Mouse (Mus musculus) olfactory bulb, adult 2 months (tissue): ENCODE data around the gene Gm11639.

ENCODE experiments used
- CTCF ChIP-seq: fragments of 200-500 bp; IDR thresholded peaks from 2 replicates; pipeline ENCODE4 v1.5.1; 2012; ENCODE audit warnings: low read depth, mild to moderate bottlenecking, low read length, moderate library complexity; ENCODE audit not compliant: insufficient read depth
- POLR2A ChIP-seq: fragments of 200-500 bp; IDR thresholded peaks from 2 replicates; pipeline ENCODE4 v1.6.1; 2012; ENCODE audit warnings: mild to moderate bottlenecking, low read depth, low read length, moderate library complexity; ENCODE audit not compliant: insufficient read depth

- TF ChIP-seq CTCF (no peak), POLR2A (no peak)
Measured at GRCm38 (mm10) chr11:104744995-104745568, 59.6 kb downstream of the Gm11639 start.
